Mouse (Mus musculus): ENCODE measurements around the gene Celf2. TPM values are rescaled to one million over a fixed set of nuclear protein-coding genes. Genes with fewer than 3 reads are reported as not detected.

The Celf2 gene
- polyA plus RNA-seq, 1 experiment from 2014 or later = 13.9 TPM

- Histone ChIP-seq H3K27me3 (ENCODE audit: insufficient read depth, low read length) (no peaks in the 10 kb centered on the region), H3K9me3 (replicated peaks; ENCODE audit: low read length) (no peaks in the 10 kb centered on the region), H3K4me1 (replicated peaks; ENCODE audit: insufficient read depth, low read length) (no peaks in the 10 kb centered on the region), H3K4me2 (ENCODE audit: low read length) (no peak overlapping the region), H3K9ac (ENCODE audit: low read depth, low read length) (no peak overlapping the region), H3K36me3 (ENCODE audit: insufficient read depth, low read length) (no peaks in the 10 kb centered on the region), H3K27ac (no peak overlapping the region), H3K4me3 (replicated peaks; ENCODE audit: low read depth, low read length) (no peak overlapping the region)
- 95% methylated on average over 3 of the region's 3 CpGs for WGBS
- no peak for DNase-seq (ENCODE audit: low spot score)
- TF ChIP-seq CTCF (IDR thresholded peaks at IDR 0.05; ENCODE audit: low read depth) = no peak
- no peak for ATAC-seq (replicated peaks; ENCODE audit: low FRiP score, low read depth)
Measured at GRCm38 (mm10) chr2:6561337-6561736, 948.0 kb downstream of the Celf2 start.

GRCm38 (mm10) chr2:6560802-6561201 lies 948.6 kb downstream of the Celf2 start:
- 86% methylated on average over 3 of the region's 3 CpGs for WGBS
- no peak for DNase-seq (ENCODE audit: low spot score)

DNA sequence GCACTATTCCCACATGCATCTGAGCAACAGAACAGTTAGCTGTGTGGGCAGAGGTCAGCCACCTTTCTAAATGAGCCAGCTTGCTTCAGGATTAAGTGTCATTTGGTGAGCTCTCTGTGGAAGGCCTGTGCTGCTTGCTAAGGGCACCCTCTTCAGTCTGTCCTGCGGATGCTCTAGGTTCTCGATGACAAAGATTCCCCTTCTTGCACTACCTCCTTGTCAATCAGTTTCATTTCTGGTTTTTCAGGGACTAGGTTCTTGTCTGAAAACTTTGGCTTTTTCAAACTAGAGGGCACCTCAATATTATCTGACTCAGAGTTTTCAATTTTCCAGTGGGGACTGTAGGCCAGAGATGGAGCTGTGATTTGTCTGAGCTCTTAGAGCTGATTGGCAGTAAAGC lies 949.8 kb downstream of the Celf2 start:
- no peaks in the 10 kb centered on the region for H3K36me3 ChIP-seq (ENCODE audit: insufficient read depth, low read length)
- no peak overlapping the region for H3K9ac ChIP-seq (ENCODE audit: low read depth, low read length)
- ATAC-seq (replicated peaks; ENCODE audit: low FRiP score, low read depth) (no peak), DNase-seq (ENCODE audit: low spot score) (no peak)
- TF ChIP-seq CTCF (IDR thresholded peaks at IDR 0.05; ENCODE audit: low read depth) = no peak
- no peak overlapping the region for H3K4me3 ChIP-seq (replicated peaks; ENCODE audit: low read depth, low read length)
- H3K27ac ChIP-seq = no peak overlapping the region
- 82% methylated on average over 2 of the region's 2 CpGs for WGBS
- H3K4me1 ChIP-seq (replicated peaks; ENCODE audit: insufficient read depth, low read length) = no peaks in the 10 kb centered on the region
- H3K9me3 ChIP-seq (replicated peaks; ENCODE audit: low read length) = no peaks in the 10 kb centered on the region
- H3K27me3 ChIP-seq (ENCODE audit: insufficient read depth, low read length) = no peaks in the 10 kb centered on the region
- H3K4me2 ChIP-seq (ENCODE audit: low read length) = no peak overlapping the region

More at GRCm38 (mm10) chr2:6560802-6561201, 948.6 kb downstream of the Celf2 start:
- H3K4me2 ChIP-seq (ENCODE audit: low read length) = no peak overlapping the region
- ATAC-seq (replicated peaks; ENCODE audit: low FRiP score, low read depth) = no peak
- H3K4me3 ChIP-seq (replicated peaks; ENCODE audit: low read depth, low read length) = no peak overlapping the region
- no peaks in the 10 kb centered on the region for H3K27me3 ChIP-seq (ENCODE audit: insufficient read depth, low read length)
- no peak for TF ChIP-seq CTCF (IDR thresholded peaks at IDR 0.05; ENCODE audit: low read depth)
- no peaks in the 10 kb centered on the region for H3K4me1 ChIP-seq (replicated peaks; ENCODE audit: insufficient read depth, low read length)
- no peak overlapping the region for H3K9ac ChIP-seq (ENCODE audit: low read depth, low read length)
- no peaks in the 10 kb centered on the region for H3K9me3 ChIP-seq (replicated peaks; ENCODE audit: low read length)
- no peak overlapping the region for H3K27ac ChIP-seq
- H3K36me3 ChIP-seq (ENCODE audit: insufficient read depth, low read length) = no peaks in the 10 kb centered on the region

GRCm38 (mm10) chr2:6558303-6559254 lies 950.8 kb downstream of the Celf2 start:
- Histone ChIP-seq H3K27ac (no peak overlapping the region), H3K4me2 (ENCODE audit: low read length) (no peak overlapping the region), H3K4me3 (replicated peaks; ENCODE audit: low read depth, low read length) (no peak overlapping the region), H3K4me1 (replicated peaks; ENCODE audit: insufficient read depth, low read length) (no peaks in the 10 kb centered on the region), H3K36me3 (ENCODE audit: insufficient read depth, low read length) (no peaks in the 10 kb centered on the region), H3K9me3 (replicated peaks; ENCODE audit: low read length) (no peaks in the 10 kb centered on the region), H3K9ac (ENCODE audit: low read depth, low read length) (no peak overlapping the region), H3K27me3 (ENCODE audit: insufficient read depth, low read length) (no peaks in the 10 kb centered on the region)
- ATAC-seq (replicated peaks; ENCODE audit: low FRiP score, low read depth) (no peak), DNase-seq (ENCODE audit: low spot score) (no peak)
- WGBS = 78% methylated on average over 14 of the region's 14 CpGs
- TF ChIP-seq CTCF (IDR thresholded peaks at IDR 0.05; ENCODE audit: low read depth) = no peak

GRCm38 (mm10) chr2:6557749-6558148 lies 951.6 kb downstream of the Celf2 start:
- no peaks in the 10 kb centered on the region for H3K9me3 ChIP-seq (replicated peaks; ENCODE audit: low read length)
- DNase-seq (ENCODE audit: low spot score) (no peak), ATAC-seq (replicated peaks; ENCODE audit: low FRiP score, low read depth) (no peak)
- no peak overlapping the region for H3K4me2 ChIP-seq (ENCODE audit: low read length)
- no peak overlapping the region for H3K4me3 ChIP-seq (replicated peaks; ENCODE audit: low read depth, low read length)
- no peak overlapping the region for H3K27ac ChIP-seq
- WGBS = 84% methylated on average over 3 of the region's 3 CpGs
- H3K9ac ChIP-seq (ENCODE audit: low read depth, low read length) = no peak overlapping the region
- no peaks in the 10 kb centered on the region for H3K4me1 ChIP-seq (replicated peaks; ENCODE audit: insufficient read depth, low read length)
- H3K27me3 ChIP-seq (ENCODE audit: insufficient read depth, low read length) = no peaks in the 10 kb centered on the region
- TF ChIP-seq CTCF (IDR thresholded peaks at IDR 0.05; ENCODE audit: low read depth) = no peak
- H3K36me3 ChIP-seq (ENCODE audit: insufficient read depth, low read length) = no peaks in the 10 kb centered on the region

DNA sequence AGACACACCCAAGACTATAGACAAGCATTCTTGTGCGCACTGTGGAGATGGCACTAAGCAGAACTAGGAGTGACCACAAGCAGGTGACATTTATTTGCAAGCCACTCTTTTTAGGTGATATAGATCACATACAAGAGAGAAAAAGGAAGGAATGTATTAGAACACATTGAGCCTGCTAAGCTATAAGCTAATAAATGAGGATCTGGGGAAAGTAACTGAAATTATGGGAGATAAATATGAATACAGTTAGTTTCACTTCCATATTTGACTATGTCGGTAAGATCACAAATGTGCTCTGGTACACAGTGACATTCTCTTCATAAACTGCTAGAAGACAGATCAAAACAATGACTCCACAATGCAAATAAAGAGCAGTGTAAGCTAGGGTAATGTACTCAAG lies 952.5 kb downstream of the Celf2 start:
- H3K27me3 ChIP-seq (ENCODE audit: insufficient read depth, low read length) = no peaks in the 10 kb centered on the region
- no peaks in the 10 kb centered on the region for H3K9me3 ChIP-seq (replicated peaks; ENCODE audit: low read length)
- ATAC-seq (replicated peaks; ENCODE audit: low FRiP score, low read depth) (no peak), DNase-seq (ENCODE audit: low spot score) (no peak)
- H3K9ac ChIP-seq (ENCODE audit: low read depth, low read length) = no peak overlapping the region
- H3K4me1 ChIP-seq (replicated peaks; ENCODE audit: insufficient read depth, low read length) = no peaks in the 10 kb centered on the region
- H3K4me2 ChIP-seq (ENCODE audit: low read length) = no peak overlapping the region
- no peak for TF ChIP-seq CTCF (IDR thresholded peaks at IDR 0.05; ENCODE audit: low read depth)
- no peaks in the 10 kb centered on the region for H3K36me3 ChIP-seq (ENCODE audit: insufficient read depth, low read length)
- H3K27ac ChIP-seq = no peak overlapping the region
- WGBS = 99% methylated on average over 2 of the region's 2 CpGs
- H3K4me3 ChIP-seq (replicated peaks; ENCODE audit: low read depth, low read length) = no peak overlapping the region

Data from kidney, postnatal 0 days (tissue).